Mouse (Mus musculus): Measurements from ENCODE around the gene Trim24. TPM values are rescaled to one million over a fixed set of nuclear protein-coding genes. Genes with fewer than 3 reads are reported as not detected.

Gene Trim24
- 50.4 and 75.5 TPM in 2 replicates for polyA plus RNA-seq (2012; rRNA removed)

GRCm38 (mm10) chr6:37870245-37871136, at the start of gene Trim24:
Gene Trim24, plus strand, starts transcription at chr6:37870811.

Other genes starting within 250 kb of the Trim24 start
- 0.26 and 0.92 TPM in 2 replicates for gene Svopl, start 176.2 kb downstream of the Trim24 start, polyA plus RNA-seq (2012; rRNA removed)
- gene Tmem213, start 238.4 kb downstream of the Trim24 start, polyA plus RNA-seq (2012; rRNA removed) = not detected in 2 replicates

Data from central nervous system, embryonic 11.5 days (tissue).